Mouse (Mus musculus) lung, adult 18-20 months (tissue): ENCODE results near the gene N4bp3.
A peak's percentile ranks its signal among the peaks of the same experiment; 100 is the strongest.
"Not testable (repeated sequence)": the region's sequence is repeated elsewhere in the genome, so short reads cannot be mapped to it uniquely, and the experiment has no call there.

Source experiments
- DNase-seq, 2 experiments: peaks; one replicate each; pipeline ENCODE4 v3.0.0; 2022; ENCODE audit warnings: mixed read lengths in 2 of 2

N4bp3 gene

DNA sequence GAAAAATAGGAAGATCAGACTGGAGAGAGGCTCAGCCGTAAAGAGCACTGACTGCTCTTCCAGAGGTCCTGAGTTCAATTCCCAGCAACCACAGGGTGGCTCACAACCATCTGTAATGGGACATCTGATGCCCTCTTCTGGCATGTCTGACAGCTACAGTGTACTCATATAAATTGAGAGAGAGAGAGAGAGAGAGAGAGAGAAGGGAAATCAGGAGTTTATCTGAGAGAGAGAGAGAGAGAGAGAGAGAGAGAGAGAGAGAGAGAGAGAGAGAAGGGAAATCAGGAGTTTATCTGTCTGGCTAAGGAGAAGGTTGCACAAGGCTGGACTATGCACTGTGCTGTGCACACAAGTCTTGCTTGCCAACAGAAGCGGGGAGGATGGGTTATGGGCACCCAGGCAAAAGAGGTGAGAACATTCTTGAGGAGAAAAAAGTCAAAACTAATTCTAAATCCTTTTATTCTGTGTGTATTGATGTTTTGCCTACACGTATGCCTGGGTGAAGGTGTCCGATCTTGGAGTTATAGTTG lies 2.3 kb upstream of the N4bp3 start:
- no peak for DNase-seq

DNA sequence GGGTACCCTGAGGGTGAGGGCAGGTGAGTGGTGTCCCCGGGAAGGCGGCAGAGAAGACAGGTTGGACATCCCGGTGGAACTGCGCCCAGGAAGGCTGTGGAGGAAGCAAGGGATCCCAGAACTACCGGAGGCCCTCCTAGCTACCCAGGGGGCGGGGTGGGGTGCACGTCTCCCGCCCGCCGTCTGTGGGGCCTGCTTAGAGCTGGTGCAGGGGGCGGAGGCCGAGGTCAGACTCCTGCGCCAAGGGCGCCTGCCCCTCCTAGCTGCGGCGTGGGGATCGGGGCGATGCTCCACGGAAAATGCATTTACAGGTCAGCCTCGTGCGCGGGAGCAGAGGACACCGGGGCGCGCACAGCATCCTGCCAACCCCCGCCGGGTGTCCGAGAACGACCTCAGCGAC lies 381 bp downstream of the N4bp3 start:
- DNase-seq, result peak; percentile 38 to 42

DNA sequence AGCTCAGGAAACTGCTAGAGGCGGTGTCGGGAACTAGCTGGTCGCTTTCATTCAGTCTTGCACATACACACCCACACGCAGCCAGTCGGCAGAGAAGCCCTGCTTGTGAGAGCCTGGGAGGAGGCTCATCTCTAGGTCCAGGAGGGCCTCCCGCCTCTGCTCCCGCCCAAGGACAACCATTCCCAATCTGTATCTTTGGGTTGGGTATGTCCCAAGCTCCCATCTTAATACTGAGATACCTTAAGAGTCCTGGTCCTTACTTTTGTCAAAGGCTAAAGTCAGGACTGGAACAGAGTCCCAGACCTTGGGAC lies 798 bp downstream of the N4bp3 start:
- peak in 1 of 2 experiments; percentile 29 for DNase-seq

DNA sequence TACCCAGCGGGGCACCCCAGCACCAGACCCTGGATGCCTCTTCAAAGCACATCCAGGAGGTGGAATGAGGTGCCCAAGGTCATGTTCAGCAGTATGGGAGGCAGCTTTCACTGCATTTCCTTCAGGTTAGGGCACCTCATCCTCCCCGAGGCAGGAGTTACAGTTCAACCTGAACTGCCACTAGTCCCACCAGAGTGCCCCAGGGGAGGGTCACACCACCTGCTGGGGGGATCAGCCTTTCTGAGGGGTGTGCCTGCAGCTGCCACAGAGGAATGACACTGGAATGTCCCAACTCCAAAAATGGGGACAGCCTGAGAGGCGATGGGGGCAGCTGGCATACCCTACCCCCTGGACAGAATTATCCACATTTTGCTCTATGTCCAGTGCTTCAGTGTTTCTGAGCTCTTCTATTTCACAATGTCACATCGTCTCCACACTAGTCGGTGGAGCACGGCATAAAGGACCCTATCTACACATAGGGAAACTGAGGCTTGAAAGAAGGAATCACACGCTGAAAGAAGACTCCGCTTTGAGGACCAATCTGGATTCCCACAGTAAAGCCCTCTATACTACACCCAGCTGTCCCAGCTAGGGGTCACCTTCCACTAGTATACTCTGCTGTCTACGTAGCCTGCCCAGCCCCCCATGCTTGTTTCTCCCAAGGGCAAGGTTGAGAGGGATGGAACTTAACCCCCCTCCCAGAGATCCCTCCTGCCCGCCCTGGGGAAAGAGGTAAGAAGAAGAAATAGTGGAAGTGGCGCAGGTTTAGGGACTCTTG lies 1.3 kb downstream of the N4bp3 start:
- DNase-seq, result no peak

DNA sequence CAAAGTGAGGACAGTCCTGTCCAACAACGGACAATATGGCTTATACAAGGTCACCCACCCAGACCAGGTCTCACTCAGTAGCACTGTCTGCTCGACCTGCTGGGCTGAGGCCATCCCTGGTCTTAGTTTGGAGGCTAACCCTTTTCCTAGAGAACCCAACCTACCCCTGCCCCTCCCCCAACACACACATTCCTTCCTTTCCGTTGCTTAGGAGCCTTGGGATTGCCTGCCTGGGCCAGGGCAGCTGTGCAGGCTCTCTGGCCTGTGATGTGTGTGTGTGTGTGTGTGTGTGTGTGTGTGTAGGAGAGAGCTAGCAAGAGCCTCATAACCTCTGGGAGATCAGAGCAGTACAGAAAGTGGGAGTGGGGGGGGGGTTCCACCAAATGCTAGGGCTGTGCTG lies 2.1 kb downstream of the N4bp3 start:
- DNase-seq, result peak in 1 of 2 experiments; percentile 42

DNA sequence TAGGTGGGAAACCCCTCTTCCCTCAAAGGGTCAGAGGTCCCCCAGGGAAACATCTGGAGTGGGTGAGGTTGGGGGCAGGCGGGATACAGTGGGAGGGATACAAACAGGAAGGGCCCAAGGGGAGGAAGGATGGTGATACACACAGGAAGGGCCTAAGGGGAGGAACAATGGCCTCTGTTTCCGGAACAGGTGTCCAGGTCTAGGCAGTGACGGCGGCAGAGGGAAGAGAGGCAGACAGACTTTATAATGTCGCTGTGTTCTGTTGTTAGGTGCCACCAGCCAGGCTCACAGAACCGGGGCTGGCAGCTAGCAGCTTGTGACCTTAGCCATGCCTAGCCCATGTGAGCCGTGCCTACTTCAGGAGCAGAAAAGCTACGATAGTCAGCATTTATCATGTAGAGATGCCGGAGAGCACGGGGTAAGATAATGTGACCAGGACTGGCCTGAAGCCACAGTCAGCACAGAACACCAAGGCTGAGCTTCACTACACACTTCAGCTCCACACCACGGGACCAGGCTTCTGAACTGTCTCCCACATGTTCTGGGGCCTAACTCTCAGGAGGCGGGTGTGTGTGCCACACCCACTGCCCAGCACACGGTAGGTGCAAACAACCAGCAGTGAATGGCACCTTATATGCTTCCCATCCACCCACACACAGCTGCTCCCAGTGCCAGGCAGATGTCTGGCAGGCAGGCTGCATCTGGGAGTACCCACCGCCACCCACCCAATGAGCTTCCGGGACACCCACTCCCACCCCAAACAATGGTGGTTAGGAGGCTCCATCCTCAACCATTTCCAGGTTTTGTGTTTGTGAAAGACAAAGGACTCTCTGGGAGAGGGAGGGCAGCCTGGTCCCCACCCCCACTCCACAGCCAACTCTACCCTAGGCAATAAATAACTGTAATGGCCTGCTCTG lies 3.6 kb downstream of the N4bp3 start:
- peak; percentile 60 to 78 for DNase-seq

DNA sequence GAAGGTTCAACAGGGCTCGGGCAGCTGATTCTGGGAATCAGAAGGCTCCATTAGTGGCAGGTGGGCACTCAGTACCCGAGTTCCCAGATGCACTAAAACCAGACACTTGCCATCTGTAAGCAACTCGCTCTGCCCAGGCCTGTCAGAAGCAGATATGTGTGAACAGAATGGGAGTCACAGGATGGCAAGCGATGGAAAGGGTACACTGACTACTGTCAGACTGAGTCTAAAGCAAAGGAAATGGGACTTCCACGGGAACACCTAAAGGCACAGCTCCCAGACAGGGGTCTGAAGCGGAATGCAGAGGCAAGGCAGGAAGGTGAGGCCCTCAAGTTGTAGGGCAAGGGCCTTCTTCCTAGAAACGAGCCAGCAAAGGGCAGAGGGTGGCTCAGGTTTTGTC lies 4.4 kb downstream of the N4bp3 start:
- no peak for DNase-seq

DNA sequence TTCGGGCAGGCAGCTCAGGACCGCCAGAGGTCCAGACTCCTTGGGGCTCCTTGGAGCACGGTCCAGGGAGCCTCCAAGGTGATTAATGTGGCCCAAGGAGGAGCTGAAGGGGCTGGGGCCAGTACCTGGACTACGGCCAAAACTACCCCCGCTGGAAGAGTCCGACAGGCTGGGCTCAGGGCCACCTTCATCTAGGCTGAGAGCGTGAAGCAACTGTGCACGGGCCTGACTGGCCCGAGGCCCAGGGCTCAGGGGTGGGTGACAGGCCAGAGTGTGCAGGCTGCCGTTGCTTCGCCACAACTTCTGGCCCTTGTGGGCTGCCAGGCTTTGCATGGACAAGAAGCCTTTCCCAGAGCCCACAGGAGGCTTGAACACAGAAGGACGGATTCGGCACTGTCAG lies 5.3 kb downstream of the N4bp3 start:
- no peak for DNase-seq

DNA sequence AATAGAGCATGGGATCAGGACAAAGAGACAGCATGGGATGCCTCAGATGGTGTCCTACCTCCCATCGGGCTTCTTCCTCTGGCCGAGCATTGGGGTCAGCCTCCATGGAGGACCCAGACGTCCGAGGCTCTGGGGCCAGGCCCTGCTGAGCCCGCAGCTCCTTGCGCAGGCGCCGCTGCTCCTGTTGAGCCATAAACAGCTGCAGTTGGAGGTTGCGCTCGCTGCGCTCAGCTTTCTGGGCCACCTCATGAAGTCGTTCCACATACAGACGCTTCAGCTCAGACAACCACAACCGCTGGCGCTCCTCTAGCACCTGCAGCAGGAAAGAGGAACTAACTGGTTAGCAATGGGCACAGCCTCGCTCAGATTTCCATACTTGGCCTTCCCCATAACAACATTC lies 6.4 kb downstream of the N4bp3 start:
- DNase-seq, result peak; percentile 27 to 35

DNA sequence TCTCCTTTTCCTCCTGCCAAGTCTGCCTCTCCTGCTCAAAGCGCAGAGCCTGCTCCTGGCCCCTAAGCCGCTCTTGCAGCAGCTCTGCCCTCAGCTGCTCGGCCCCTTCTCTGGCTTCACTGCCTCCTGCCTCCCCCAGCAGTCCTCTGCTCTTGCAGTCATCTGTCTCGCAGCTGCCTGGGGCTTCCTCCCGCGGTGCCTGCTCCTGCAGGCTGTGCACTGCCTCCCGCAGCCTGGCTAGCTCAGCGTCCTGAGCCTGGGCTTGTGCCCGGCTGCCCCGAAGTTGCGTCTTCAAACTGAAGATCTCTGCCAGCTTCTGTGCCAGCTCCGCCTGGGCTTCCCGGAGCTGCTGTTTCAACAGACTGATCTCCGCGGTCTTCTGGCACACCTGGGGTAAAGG lies 6.9 kb downstream of the N4bp3 start:
- no peak for DNase-seq

DNA sequence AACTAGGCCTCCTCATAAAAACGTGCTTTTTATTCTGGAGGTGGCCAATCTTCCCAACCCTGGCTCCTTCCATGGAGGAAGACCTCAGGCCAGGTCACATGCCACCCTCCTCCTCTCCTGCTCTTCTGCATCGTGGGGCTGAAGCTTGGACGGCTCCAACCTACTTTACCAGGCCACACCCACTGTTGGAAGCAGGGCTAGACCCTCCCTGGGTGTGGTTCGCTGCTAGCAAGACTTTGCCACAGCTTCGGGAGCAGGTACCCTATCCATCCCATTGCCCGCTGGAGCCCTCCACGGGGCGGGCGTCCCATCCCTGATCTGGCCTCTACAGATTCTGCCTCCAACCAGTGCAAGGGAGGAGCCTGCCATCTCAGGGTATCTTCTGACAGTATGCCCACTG lies 7.4 kb downstream of the N4bp3 start:
- peak in 1 of 2 experiments; percentile 19 for DNase-seq

DNA sequence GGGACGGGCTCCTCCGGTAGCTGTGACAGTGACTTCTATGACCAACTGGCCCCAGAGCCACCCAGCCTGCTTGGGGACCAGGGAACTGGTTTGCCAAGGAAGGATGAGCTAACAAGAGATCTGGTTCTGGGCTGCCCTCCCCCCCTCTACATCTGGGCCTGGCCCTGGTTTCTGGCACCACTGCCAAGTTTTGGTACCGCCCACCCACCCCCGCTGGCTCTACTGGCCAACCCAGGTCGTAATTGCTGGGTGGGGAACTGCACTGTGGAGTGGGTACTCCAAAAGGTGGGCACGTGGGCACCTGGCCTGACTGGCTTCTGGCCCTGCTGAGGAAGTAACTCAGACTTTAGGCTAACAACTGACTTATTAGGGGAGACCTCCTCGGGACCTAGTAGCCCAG lies 9.9 kb downstream of the N4bp3 start:
- DNase-seq, result peak; percentile 69 to 80

DNA sequence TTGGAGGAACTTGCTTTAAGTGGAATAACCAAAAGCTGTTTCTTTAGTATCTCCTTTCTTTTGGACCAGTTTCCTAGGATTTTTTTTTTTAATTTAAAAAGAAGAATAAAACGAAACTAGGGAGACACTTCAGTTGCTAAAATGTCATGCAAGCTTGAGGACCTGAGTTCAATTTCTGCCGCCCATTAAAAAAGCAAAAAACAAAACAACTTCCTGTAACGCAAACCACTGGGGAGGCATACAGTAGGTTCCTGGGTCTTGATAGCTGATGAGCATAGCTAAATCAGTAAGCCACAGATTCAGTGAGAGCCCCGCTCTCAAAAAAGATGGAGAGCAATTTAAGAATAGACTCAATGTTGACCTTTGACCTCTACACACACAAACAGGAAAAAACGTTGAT lies 12.1 kb downstream of the N4bp3 start:
- DNase-seq, result no peak

DNA sequence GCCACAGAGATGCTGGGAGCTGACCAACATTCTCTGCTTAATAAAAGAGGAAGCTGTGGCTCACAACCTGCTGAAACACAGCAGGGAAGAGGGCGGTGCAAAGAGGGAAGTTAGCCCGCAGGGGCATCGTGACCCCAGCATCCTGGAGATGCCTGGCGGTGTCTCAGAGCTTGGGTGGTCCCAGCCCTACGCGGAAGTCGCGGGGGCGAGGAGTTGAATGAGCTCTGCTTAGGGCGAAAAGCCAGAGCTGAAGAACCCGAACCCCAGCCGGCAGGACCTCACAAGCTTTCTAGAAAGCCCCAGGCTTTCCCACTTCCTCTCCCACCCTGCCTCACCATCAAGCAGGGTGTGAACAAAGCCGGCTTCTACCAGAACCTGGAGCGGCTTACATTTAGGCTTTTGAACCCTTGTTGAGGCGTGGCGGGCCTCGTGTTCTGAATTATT lies 12.6 kb downstream of the N4bp3 start:
- peak; percentile 59 to 63 for DNase-seq

DNA sequence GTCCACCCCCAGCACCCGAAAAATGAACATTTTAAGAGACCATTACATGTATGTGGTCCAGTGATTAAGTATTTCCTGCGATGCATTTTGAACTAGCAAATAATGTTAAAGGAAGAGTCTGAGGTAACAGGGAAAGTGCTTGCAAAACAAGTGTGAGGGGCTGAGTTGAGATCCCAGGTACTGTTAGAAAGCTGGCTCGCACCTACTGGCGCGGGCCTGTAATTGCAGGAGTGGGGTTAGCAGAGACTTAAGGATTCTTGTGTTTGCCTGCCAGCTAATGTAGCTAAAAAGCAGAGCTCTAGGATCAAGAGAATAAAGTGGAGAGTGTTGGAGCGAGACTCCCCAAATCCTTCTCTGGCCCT lies 14.3 kb downstream of the N4bp3 start:
- peak; percentile 63 to 76 for DNase-seq

DNA sequence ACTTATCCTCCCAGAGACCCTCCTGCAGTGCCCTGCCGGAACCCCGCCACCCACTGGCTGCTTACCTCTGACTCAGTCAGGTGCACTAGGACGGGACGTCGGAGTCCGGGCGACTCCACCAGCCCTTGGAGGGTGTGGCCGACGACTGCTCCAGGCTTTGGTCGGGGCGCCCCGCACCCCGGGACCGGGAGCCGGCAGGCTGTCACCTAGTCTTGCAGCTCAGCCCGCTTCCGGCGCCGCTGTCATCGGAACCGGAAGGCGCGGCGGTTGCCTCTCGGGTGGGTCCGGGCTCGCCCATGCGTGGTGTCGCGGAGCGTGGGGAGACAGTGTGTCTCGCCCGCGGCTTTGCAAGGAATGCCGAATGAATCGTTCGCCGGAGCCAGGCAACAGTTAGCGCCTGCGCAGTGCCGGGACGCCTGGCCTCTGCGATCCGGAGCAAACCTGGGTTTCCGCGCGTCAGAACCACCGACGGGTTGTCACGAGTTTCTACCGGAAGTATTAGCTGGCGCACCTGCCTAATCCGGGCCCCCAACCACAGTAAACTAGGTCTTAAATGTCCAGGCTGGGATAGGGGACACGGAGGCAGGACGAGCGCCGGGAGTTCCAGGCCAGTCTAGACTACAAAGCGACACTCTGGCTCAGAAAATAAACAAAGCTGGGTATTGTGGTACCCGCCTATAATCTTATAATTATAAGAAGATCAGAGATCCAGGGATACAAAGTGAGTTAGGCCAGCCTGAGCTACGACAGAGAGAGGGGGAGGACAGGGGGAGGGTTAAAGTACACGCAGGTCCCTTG lies 14.9 kb downstream of the N4bp3 start, which contains the start of gene Rmnd5b:
Gene Rmnd5b, minus strand, starts transcription at position 372 of the 798 bp plus-strand sequence.
- DNase-seq, result peak; percentile 90 to 93

DNA sequence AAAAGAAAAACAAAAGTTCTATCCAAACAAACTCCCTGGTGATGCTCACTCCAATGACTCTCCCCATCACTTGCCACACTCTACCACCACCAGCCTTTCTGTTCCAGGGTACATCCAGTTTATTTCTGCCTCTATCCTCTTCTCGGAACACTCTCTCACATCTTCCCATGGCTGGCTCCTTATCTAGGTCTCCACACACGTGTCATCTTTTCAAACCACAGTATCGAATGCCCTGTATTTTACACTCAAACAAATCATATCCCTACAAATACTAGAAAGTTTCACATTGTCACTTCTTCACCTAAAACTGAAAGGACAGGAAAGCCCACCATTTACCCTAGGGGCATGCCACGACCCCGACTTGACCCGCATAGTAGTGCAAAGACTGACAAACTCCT lies 15.5 kb downstream of the N4bp3 start:
- DNase-seq, result no peak

DNA sequence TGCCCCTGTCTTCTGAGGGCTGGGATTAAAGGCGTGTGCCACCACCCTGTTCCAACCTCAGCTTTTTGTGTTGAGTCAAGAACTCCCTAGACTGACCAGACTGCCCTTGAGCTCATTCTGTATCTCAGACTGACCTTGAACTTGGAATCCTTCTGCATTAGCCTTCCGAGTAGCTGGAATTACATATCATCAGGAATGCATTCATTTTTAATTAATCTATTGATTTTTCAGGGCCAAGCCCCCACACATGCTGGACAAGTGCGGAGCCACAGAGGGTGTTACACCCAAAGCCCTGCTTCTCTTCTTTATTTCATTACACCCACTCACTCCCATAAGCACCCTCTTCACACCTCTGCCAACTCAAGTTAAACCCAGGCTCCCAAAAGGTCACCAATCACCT lies 16.9 kb downstream of the N4bp3 start:
- DNase-seq, result no peak

DNA sequence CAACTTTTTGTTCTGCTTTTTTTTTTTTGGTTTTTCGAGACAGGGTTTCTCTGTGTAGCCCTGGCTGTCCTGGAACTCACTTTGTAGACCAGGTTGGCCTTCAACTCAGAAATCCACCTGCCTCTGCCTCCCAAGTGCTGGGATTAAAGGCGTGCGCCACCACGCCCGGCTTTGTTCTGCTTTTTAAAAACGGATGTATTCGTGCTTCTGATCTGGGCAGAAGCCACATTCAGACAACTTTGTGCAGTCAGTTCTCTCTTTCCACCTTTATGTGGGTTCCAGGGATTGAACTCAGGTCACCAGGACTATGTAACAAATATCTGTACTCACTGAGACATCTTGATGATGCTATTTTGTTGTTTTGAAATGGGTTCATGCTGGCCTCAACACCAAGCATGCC lies 17.4 kb downstream of the N4bp3 start:
- DNase-seq, result not testable (repeated sequence)

DNA sequence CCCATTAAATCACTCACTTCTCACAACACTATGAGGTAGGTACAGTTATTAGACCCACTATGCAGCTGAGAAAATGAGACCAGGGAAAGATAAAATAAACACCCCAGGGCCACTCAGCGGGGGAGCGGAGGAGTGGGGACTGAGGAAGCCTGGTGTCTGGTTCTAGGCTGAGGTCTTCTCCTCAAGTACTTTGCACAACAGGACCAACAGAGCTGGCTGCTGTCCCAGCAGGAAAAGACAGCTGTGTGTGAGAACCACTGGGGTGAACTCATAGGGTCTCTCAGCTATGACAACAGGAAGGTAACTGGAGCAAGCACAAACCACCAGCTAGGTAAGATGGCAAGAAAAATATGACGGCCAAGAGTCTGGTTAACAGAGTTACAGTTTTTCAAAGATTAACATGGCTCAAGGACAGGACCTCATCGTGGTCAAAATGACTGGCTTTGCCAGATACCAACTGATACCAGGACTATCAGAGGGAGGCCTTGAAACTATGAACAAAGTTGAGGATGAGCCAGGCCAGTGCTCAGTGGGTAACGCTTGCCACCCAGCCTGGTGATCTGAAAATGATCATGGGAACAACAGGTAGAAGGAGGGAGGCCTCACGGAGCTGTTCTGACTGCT lies 18.4 kb downstream of the N4bp3 start:
- no peak for DNase-seq

DNA sequence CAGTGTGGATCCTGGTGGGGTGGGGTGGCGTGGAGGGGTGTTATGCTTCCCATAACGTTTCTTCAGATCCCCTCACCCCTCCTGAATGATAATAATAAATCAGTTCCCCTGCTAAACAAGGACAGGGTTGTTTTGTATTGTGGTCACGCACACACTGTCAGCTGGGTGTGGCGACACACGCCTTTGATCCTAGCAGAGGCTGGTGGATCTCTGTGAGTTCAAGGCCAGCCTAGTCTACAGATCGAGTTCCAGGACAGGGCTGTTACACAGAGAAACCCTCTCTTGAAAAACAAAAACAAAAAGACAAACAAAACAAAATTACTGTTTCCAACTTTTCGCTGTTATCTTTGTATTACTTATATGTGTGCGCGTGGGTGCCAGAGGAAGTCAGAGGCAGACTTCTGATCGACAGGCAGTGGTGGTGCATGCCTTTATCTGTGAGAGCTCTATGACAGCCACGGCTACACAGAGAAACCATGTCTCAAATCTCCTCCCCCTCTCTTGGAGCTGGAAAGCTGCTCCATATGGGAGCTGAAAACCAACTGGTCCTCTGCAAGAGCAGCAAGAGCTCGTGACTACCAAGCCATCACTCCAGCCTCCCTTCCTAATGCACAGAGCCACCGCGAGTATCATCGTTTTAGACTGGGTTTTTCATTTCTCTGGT lies 20.9 kb downstream of the N4bp3 start:
- DNase-seq, result no peak

DNA sequence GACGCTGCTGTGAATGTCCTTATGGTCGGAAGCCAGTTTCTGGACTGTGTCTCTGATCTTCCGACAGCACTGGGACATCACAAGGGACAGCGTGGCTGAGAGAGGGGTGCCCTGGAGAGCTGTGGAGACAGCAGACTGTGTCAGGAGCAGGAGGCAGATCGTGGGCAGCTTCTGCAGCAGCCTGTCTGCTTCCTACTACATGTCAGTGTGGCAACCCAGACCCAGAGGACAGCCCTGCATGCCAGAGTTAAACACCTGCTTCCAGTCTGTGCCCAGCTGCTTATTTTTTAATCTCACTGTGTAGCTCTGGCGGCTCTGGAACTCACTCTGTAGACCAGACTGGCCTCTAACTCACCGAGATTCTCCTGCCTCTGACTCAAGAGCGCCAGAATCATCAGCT lies 22.7 kb downstream of the N4bp3 start:
- no peak for DNase-seq
